ENCODE assay signal across 16 mouse cellular contexts in genomic region chr9:47363086-47363485, GRCm38 (mm10).
A peak's percentile ranks its signal among the peaks of the same experiment; 100 is the strongest.
DNase-seq lines count a peak whose midpoint lies in the region; ATAC-seq and TF ChIP-seq lines count a peak whose summit lies in the region.
"Had no signal": no experiment of that assay in that cellular context is flagged by ENCODE, and none has a peak within 500 bp of the region (broad histone marks: within the 10 kb centered on the region; RNA-seq: fewer than 3 reads in every experiment).

No protein-coding gene starts in this region.

- no peaks in the 10 kb centered on the region for H3K36me3 ChIP-seq in heart, embryonic 10.5 days
- no peaks in the 10 kb centered on the region for H3K36me3 ChIP-seq in testis, adult 2 months (ENCODE audit: control insufficient read depth, insufficient read depth, low read length)
- no peaks in the 10 kb centered on the region for H3K36me3 ChIP-seq in forebrain, embryonic 14.5 days (ENCODE audit: control insufficient read depth, insufficient read depth, low read length)
- H3K36me3 ChIP-seq: G1E; lung, embryonic 15.5 days had no signal

- no peak for DNase-seq in heart, embryonic 10.5 days (ENCODE audit: low spot score)
- DNase-seq in heart, adult 8-10 months (ENCODE audit: low spot score) = no peak
- DNase-seq in testis, postnatal 14 days (ENCODE audit: low spot score) = no peak
- DNase-seq in forebrain, embryonic 14.5 days (ENCODE audit: low spot score) = peak; percentile 71
- no peak for DNase-seq in frontal cortex, postnatal 25 days (ENCODE audit: low spot score in 2 of 2)
- DNase-seq in adrenal gland, postnatal 36 days = no peak
- DNase-seq in layer of hippocampus, adult 18-20 months (ENCODE audit: low spot score in 2 of 2) = no peak
- DNase-seq: B cell, adult 2 months; cerebellum, adult 18-20 months; gastrocnemius, postnatal 25 days; kidney, postnatal 10 days; right cerebral cortex, postnatal 25 days had no signal

- H3K4me2 ChIP-seq in forebrain, embryonic 14.5 days (ENCODE audit: low read length) = no peak overlapping the region
- H3K4me2 ChIP-seq: liver, embryonic 11.5 days; lung, embryonic 15.5 days had no signal

- no peak for ATAC-seq in forebrain, embryonic 14.5 days

- peak overlapping the region; percentile 30; the same call in 1 of the 2 replicates for H3K9ac ChIP-seq in forebrain, embryonic 14.5 days (ENCODE audit: low read length)
- H3K9ac ChIP-seq: lung, embryonic 15.5 days had no signal

- 14% methylated on average over 11 of the region's 11 CpGs for WGBS in heart, embryonic 10.5 days
- WGBS in forebrain, embryonic 14.5 days = 3% methylated on average over 11 of the region's 11 CpGs

- peaks cover 67% of the 10 kb centered on the region for H3K27me3 ChIP-seq in heart, embryonic 10.5 days (ENCODE audit: insufficient read depth, poor library complexity, severe bottlenecking)
- H3K27me3 ChIP-seq in testis, adult 2 months (ENCODE audit: control insufficient read depth, insufficient read depth, low read length) = no peaks in the 10 kb centered on the region; the same call in 1 of the 2 replicates
- no peaks in the 10 kb centered on the region; the same call in 1 of the 2 replicates for H3K27me3 ChIP-seq in forebrain, embryonic 14.5 days (replicated peaks; ENCODE audit: control insufficient read depth, insufficient read depth, low read length)

- no peak overlapping the region for H3K4me3 ChIP-seq in heart, embryonic 10.5 days
- H3K4me3 ChIP-seq in testis, adult 2 months (ENCODE audit: control insufficient read depth, low read depth, low read length) = peak overlapping the region; percentile 87
- H3K4me3 ChIP-seq in forebrain, embryonic 14.5 days (ENCODE audit: low read depth, low read length) = no peak overlapping the region
- H3K4me3 ChIP-seq: lung, embryonic 15.5 days had no signal

- H3K4me1 ChIP-seq in heart, embryonic 10.5 days = peaks cover 22% of the 10 kb centered on the region
- peaks cover 8% of the 10 kb centered on the region for H3K4me1 ChIP-seq in testis, adult 2 months (ENCODE audit: control insufficient read depth, insufficient read depth, low read length)
- peaks cover 27% of the 10 kb centered on the region for H3K4me1 ChIP-seq in forebrain, embryonic 14.5 days (ENCODE audit: control insufficient read depth, insufficient read depth, low read length)

- TF ChIP-seq CTCF in testis, adult 2 months (IDR thresholded peaks at IDR 0.05; ENCODE audit: control insufficient read depth, insufficient read depth, insufficient replicate concordance, low read depth, low read length) = no peak

- H3K9me3 ChIP-seq in heart, embryonic 10.5 days = no peaks in the 10 kb centered on the region
- H3K9me3 ChIP-seq in forebrain, embryonic 14.5 days (replicated peaks; ENCODE audit: control insufficient read depth, low read length) = no peaks in the 10 kb centered on the region
- H3K9me3 ChIP-seq: lung, embryonic 15.5 days had no signal

- TF ChIP-seq POLR2A in testis, adult 2 months (IDR thresholded peaks at IDR 0.05; ENCODE audit: control insufficient read depth, low read depth, low read length) = no peak

- H3K27ac ChIP-seq in heart, embryonic 10.5 days = 0 out of 2 replicates have a peak overlapping the region, but pooled peaks have one; percentile 23
- no peak overlapping the region for H3K27ac ChIP-seq in testis, adult 2 months (ENCODE audit: control insufficient read depth, insufficient read depth, low read depth, low read length)
- peak overlapping the region; percentile 41; the same call in 1 of the 2 replicates for H3K27ac ChIP-seq in forebrain, embryonic 14.5 days (ENCODE audit: low read depth, low read length)
- H3K27ac ChIP-seq: lung, embryonic 15.5 days had no signal
